Mouse (Mus musculus): ENCODE measurements around the gene Egfr.

Egfr gene

DNA sequence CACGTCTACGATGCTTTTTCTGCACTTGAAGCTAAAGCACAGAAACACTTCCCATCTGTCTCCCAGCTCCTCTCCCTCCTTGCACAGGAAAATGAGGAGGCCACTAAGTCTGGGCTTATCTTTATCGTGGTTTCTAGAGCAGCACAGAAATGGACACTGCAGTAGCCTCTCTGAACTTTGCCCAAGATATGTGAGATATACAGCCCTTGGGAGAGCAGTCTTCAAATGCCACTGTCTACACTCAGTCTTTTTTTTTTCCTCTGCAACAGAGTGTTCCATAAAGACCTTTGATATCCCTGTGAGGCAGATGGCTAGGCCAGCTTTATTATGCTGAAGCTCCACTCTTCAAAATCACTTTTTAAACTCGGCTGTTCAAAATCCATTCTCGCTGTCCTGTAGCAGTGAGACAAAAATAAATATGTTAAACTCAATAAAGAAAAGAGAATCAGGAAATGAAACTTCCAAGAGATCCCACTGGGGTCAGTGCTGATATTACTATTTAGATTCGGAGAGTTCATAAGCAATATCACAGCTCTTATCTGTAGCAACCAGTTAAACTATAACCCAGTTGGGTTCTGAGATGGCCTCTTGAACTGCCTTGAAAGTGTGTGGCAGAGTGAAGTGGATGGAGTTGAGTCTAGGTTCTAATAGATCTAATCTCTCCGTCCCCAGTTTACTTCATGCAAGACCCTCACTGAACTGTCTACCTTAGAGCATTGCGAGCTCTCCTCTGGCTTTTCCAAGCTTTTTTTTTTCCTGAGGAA lies 148.8 kb downstream of the Egfr start:
- DNase-seq: no peak

DNA sequence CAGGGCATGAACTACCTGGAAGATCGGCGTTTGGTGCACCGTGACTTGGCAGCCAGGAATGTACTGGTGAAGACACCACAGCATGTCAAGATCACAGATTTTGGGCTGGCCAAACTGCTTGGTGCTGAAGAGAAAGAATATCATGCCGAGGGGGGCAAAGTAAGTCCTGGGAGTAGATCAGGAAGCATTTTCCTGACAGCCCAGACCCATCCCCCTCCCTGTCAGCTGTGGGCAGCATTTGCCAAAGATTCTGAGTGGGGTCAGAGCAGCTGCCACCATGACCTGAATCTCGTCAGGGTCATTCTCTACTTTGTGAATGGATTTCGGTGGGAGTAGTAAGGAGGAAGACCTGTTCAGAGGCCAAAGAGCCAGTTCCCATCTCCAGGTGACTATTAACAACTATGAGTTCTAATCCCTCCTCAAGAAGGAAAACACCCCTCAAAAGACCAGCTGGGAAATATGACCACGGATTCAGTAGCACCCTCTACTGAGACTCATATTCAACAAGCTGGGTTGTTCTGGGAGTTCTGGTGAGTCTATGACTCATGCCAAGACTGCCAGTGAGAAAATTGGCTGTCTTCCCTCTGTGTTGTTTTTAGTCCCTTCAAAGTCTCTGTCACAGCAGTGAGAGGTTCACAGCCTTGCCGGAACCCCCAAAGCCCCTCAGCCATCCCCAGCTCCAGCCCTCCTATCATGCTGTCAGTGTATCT lies 152.5 kb downstream of the Egfr start:
- peak; percentile 13 for DNase-seq

GRCm38 (mm10) chr11:16905012-16905332 lies 153.0 kb downstream of the Egfr start:
- no peak for DNase-seq

DNA sequence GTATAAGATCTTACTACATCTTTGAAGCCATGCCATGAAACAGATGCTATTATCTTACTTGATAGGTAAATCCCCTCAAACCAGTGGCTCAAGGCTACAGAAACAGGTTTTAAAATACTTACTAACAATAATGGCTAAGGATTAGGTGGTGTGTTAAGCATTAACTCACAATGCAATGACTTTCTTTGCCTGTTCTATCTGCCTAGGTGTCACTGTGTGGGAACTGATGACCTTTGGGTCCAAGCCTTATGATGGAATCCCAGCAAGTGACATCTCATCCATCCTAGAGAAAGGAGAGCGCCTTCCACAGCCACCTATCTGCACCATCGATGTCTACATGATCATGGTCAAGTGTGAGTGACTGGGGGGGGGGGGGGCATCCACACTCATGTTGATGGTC lies 154.5 kb downstream of the Egfr start:
- DNase-seq: no peak

GRCm38 (mm10) chr11:16907517-16908129 lies 155.6 kb downstream of the Egfr start:
- DNase-seq: no peak

DNA sequence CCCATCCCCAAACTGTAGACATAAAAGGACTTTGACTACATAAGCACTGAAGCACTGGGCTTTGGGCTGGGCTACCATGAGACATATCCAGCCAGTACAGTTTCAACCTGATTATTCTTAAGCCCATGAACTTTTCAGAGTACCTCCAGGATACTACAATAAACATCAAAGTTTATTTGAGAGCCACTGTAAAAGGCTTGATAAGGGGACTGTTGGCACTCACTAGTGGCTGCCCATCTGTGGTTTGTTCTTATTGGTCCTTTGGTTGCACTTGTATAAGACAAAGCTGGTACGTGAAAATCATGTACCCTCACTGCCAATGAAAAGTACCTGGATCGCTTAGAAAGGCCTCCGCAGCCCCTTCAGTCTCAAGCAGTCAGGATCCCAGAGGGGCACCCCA lies 162.8 kb downstream of the Egfr start:
- DNase-seq: no peak

DNA sequence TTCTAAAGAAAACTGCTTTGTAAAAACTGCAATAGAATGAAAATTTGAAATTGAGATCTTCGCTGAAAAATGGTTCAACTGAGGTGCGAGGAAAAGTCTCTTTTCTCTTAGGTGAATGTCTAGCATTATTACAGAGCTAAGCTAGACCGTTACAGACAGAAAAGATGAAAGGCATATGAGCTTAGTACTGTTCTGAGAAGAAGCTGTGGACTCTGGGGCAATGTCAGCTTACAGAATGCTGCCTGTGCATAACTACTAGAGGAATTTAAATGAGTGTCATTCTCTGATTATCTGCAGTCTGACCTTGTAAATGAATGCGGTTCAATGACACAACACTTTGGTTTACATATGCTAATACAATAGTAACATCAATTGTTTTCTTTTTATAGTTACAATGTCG lies 163.8 kb downstream of the Egfr start:
- no peak for DNase-seq

GRCm38 (mm10) chr11:16917512-16917911 lies 165.5 kb downstream of the Egfr start:
- no peak for DNase-seq

DNA sequence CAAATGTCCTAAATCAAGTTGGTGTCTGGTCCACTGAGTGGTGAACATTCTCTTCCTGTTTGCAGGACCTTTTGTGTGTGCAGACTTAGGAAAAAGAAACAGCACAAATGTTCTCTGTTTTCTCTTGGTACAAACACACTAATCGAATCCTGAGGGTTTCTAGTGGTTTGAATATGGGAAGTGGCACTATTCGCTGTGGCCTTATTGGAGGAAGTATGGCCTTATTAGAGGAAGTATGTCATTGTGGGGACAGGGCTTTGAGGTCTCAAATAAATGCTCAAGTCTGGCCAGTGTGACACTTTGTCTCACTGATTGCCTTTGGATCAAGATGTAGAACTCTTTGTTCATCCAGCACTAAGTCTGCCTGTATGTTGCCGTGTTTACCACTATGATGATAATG lies 180.2 kb downstream of the Egfr start:
- DNase-seq: no peak

DNA sequence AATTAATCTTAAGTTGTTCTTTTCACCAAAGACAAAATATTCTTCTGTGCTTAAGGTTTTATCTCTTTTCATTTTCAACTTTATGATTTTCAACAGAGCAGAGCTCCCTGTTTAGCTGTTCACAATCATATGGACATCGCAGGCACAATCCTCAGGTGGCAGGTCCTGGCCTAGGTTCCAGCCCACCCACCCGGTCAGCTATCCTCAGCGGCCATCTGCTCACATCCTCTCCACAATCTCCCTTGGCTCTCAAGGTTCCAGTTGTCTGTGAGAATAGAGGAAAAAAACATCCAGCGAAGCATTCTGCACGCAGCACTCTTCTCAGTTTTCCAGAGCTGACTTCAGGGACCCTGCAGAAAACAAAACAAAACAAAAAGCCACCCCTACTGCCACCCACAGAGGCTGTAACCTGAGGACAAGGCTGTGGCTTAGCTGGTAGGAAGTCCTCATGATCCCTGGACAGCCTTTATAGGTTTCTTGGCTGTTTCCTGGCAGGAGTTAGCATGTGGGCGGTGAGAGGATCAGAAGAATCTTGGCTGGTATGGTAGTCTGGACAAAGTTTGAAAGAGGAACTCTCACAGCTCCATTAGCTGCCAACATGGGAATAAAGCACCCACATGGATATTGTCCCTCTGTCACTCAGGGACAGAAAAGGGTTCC lies 183.7 kb downstream of the Egfr start:
- no peak for DNase-seq

- no peak for DNase-seq
These were observed 189.2 kb downstream of the Egfr start for GRCm38 (mm10) chr11:16941103-16941793.

GRCm38 (mm10) chr11:16941973-16942452 lies 190.0 kb downstream of the Egfr start:
- DNase-seq: no peak

- no peak for DNase-seq
These were observed 191.0 kb downstream of the Egfr start for GRCm38 (mm10) chr11:16943016-16943415.

DNA sequence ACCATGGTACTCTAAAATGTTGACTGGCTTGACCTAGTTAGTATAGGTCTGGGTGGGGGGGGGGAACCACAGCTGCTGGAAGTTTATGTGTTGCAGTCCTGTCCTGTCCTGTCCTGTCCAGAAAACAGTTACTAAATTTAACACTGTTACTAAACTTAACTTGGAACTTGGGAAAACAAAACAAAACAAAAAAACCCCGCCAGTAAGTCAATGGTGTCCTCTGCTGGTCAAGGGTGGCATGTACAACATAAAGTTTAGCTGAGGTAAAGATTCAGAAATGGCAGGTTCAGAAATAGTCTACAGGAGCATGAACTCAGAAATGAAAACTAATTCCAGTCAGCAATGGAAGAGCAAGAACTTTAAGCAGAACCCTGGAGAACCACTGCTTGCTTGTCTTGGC lies 196.8 kb downstream of the Egfr start:
- DNase-seq: peak; percentile 44

DNA sequence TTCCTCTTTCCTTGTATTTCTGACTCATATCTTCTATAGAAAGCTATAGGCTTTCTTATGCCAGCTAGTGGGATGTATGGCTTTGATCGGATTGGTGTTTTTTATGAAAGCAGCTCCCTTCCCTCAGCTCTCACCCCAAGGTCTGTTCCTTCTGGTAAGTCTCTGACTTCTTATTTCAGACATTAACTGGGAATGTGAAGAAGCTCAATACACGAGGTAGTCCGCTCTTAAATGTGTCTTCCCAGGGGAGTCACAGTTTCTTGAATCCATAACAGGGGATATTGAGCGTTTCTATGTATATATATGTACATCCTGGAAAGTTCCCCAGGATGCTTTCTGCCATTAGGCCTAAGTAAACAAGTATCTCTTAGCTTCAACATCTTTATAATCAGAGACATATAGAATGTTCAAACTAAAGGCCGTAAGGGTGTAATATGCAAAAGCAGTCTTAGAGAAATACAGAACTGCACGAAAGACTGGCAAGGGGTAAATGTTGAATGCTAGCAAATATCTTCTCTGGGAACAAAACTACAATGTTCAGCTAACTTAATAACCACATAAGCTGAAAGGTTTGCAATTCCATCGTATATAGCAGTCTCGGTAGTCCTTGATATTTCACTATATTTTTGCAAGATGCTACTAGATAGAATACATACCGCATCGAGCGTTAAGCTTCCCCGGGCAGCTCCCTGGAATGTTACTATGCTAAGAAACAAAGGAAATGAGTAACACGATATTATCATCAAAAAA lies 198.4 kb downstream of the Egfr start:
- DNase-seq: no peak

DNA sequence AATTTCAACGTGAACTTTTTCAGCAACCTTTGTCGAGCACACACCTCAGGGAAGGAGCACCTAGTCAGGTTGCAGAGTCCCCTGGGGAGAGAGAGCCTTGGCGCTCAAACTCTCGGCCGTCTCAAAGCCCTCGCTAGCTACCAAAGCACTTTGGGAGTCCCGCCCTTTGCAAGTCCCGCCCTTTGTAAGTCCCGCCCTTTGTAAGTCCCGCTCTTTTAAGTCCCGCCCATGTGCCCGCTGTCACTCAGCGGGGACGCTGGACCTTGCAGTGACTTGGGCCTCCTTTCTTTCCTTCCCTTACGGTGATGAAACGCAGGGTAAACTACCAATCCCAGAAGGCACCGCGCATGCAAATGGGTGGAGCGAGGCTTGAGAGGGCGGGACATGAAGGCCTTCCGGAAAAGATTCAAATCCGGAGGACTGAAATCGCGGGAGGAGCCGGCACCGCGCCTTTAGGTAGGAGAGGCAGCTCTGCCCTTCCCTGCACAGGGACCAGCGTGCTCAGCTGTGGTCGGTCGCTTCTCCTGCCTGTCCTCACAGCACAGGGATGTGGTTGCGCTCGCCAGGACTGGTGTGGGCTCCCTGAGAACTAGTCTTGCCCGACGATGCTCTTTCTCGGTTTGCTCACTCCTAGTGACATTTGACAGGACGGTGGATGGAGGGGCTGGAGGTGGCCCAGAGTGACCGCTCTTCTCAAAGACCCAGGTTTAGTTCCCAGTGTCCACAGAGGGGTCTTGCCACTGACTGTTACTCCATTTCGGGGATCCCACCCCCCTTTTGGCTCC lies 199.2 kb downstream of the Egfr start, which contains the start of gene Fbxo48:
Fbxo48 (plus strand) TSS at position 400 of the 785 bp plus-strand sequence.
- peak; percentile 95 for DNase-seq

- no peak for DNase-seq
These were observed 199.7 kb downstream of the Egfr start for GRCm38 (mm10) chr11:16951761-16952010.

DNA sequence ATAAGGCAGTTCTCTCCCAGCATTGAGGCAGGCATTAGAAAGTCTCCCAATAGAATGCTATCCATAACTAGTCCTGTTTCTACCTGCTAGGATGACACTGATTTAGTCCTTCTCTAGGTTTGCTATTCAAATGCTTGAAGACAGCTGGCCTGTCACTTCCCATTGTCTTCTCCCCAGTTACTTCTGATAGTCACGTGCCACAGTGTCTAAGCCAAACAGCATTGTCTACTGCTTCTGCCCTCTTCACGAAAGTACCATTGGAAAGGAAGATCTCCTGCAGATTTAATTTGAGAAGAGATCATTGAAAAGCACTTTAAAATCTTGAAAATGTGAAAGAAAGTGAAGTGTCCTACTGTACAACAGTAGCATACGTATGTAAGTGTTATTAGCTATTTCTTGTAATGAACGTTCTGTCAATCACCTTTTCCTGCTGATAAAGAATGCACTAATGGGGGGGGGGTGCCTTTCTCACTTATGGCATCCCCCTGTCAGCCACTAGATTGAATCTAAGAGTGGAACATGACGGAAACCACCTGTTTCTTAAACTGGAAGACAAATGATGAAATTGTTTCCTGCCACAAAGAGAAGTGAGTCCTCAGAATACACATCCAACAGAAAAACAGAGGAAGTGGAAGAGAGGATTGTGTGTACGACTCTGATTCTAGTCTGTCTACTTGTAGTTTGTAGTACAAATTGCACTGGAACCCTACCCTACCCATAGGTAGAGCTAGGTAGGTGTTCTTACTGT lies 204.3 kb downstream of the Egfr start:
- no peak for DNase-seq

DNA sequence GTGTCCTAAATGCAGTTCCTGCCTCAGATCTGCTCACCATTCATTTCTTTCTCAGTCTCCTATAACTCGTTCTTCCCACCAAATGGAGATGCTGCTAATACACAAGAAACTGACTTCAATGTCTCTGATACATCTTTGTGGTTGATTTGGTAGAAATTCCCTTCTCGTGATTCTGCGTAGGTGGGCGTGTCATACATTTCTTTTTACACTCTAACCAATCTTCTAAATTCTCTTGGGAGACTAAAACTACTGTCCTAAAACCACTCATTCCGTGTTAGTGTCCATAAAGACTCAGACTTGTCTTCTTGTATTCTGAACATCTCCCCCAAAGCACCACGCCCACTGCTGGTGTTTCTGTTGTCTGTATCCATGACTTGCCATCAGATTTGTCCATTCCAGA lies 205.0 kb downstream of the Egfr start:
- DNase-seq: no peak

DNA sequence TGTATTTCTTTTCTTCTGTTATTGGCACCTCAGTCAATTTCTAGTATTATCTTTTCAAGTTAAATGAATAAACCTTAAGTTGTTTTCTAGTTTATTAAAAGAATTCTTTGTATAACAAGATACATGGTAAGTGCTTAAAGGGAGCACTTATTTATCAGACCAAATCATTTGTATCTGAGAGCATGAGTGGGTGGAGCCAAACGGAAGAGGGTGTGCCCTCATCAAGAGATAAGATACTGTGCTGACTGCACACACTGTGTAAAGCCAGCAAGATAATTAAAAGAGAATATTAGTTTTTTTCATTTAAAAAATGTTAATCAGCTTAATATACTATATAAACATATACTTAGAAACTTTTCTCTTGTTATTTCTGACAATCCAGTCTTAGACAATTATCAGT lies 206.5 kb downstream of the Egfr start:
- no peak for DNase-seq

All from lung, postnatal 14 days (tissue).